ENCODE assay signal across 9 mouse cellular contexts in genomic region chr7:66309240-66309949, GRCm38 (mm10). TPM values are rescaled to one million over a fixed set of nuclear protein-coding genes. Genes with fewer than 3 reads are reported as not detected.
DNase-seq lines count a peak whose midpoint lies in the region; ATAC-seq lines count a peak whose summit lies in the region.
"Had no signal": no experiment of that assay in that cellular context is flagged by ENCODE, and none has a peak within 500 bp of the region (broad histone marks: within the 10 kb centered on the region; RNA-seq: fewer than 3 reads in every experiment).

No protein-coding gene starts in this region.

- no peak overlapping the region for H3K4me3 ChIP-seq in kidney, embryonic 15.5 days (replicated peaks)
- no peak overlapping the region for H3K4me3 ChIP-seq in embryonic facial prominence, embryonic 15.5 days (replicated peaks)
- no peak overlapping the region for H3K4me3 ChIP-seq in forebrain, embryonic 12.5 days (replicated peaks)
- no peak overlapping the region for H3K4me3 ChIP-seq in hindbrain, embryonic 13.5 days

- no peak overlapping the region for H3K27ac ChIP-seq in kidney, embryonic 15.5 days
- peak overlapping the region; percentile 1; the same call in 1 of the 2 replicates for H3K27ac ChIP-seq in embryonic facial prominence, embryonic 15.5 days (replicated peaks)
- H3K27ac ChIP-seq in forebrain, embryonic 12.5 days, result no peak overlapping the region
- H3K27ac ChIP-seq in hindbrain, embryonic 13.5 days, result no peak overlapping the region

- H3K9ac ChIP-seq in kidney, embryonic 15.5 days, result no peak overlapping the region
- no peak overlapping the region for H3K9ac ChIP-seq in embryonic facial prominence, embryonic 15.5 days
- no peak overlapping the region for H3K9ac ChIP-seq in forebrain, embryonic 12.5 days
- H3K9ac ChIP-seq in hindbrain, embryonic 13.5 days, result no peak overlapping the region

- H3K4me2 ChIP-seq in kidney, embryonic 15.5 days, result no peak overlapping the region
- H3K4me2 ChIP-seq in embryonic facial prominence, embryonic 15.5 days (replicated peaks), result no peak overlapping the region
- H3K4me2 ChIP-seq in forebrain, embryonic 12.5 days, result no peak overlapping the region
- no peak overlapping the region for H3K4me2 ChIP-seq in hindbrain, embryonic 13.5 days

- ATAC-seq in kidney, embryonic 15.5 days (replicated peaks; ENCODE audit: low FRiP score), result no peak
- no peak for ATAC-seq in embryonic facial prominence, embryonic 15.5 days (ENCODE audit: insufficient number of reproducible peaks, low FRiP score, low TSS enrichment, low read depth)
- ATAC-seq in megakaryocyte progenitor cell, adult 5-6 weeks (replicated peaks; ENCODE audit: poor library complexity), result peak; percentile 38
- no peak for ATAC-seq in forebrain, embryonic 12.5 days (ENCODE audit: low FRiP score)
- ATAC-seq in hindbrain, embryonic 13.5 days (ENCODE audit: low FRiP score), result no peak

- no peaks in the 10 kb centered on the region for H3K9me3 ChIP-seq in kidney, embryonic 15.5 days (replicated peaks)
- H3K9me3 ChIP-seq in embryonic facial prominence, embryonic 15.5 days (replicated peaks), result no peaks in the 10 kb centered on the region
- no peaks in the 10 kb centered on the region for H3K9me3 ChIP-seq in forebrain, embryonic 12.5 days
- no peaks in the 10 kb centered on the region for H3K9me3 ChIP-seq in hindbrain, embryonic 13.5 days

- H3K27me3 ChIP-seq in kidney, embryonic 15.5 days, result no peaks in the 10 kb centered on the region
- no peaks in the 10 kb centered on the region for H3K27me3 ChIP-seq in embryonic facial prominence, embryonic 15.5 days
- no peaks in the 10 kb centered on the region for H3K27me3 ChIP-seq in forebrain, embryonic 12.5 days
- H3K27me3 ChIP-seq in hindbrain, embryonic 13.5 days, result no peaks in the 10 kb centered on the region

- H3K36me3 ChIP-seq in kidney, embryonic 15.5 days, result peaks cover 14% of the 10 kb centered on the region; the same call in 1 of the 2 replicates
- peaks cover 15% of the 10 kb centered on the region for H3K36me3 ChIP-seq in embryonic facial prominence, embryonic 15.5 days
- H3K36me3 ChIP-seq in forebrain, embryonic 12.5 days (replicated peaks), result no peaks in the 10 kb centered on the region
- no peaks in the 10 kb centered on the region for H3K36me3 ChIP-seq in hindbrain, embryonic 13.5 days

- 0 out of 2 replicates have a peak, but pooled peaks cover 2% of the 10 kb centered on the region for H3K4me1 ChIP-seq in kidney, embryonic 15.5 days
- peaks cover 34% of the 10 kb centered on the region for H3K4me1 ChIP-seq in embryonic facial prominence, embryonic 15.5 days
- no peaks in the 10 kb centered on the region for H3K4me1 ChIP-seq in forebrain, embryonic 12.5 days
- peaks cover 8% of the 10 kb centered on the region; the same call in 1 of the 2 replicates for H3K4me1 ChIP-seq in hindbrain, embryonic 13.5 days (replicated peaks)

- 66% methylated on average over 5 of the region's 5 CpGs for WGBS in kidney, embryonic 15.5 days
- WGBS in embryonic facial prominence, embryonic 15.5 days, result 70% methylated on average over 5 of the region's 5 CpGs
- WGBS in forebrain, embryonic 12.5 days, result 78% methylated on average over 5 of the region's 5 CpGs
- 74% methylated on average over 5 of the region's 5 CpGs for WGBS in hindbrain, embryonic 13.5 days

- DNase-seq in kidney, adult 9 months, result peak; percentile 37
- DNase-seq in kidney, postnatal 36 days, result peak; percentile 39 to 61
- DNase-seq in spleen, postnatal 36 days (ENCODE audit: low spot score in 2 of 2), result no peak

RNA-seq across cellular contexts. Expression of gene Gm10974, which starts 56.3 kb away (rescaled TPM):
- not detected in 2 replicates for polyA plus RNA-seq in kidney, embryonic 15.5 days (2015; fragmentation: Nextera tagmentation; extraction: Ambion mirVana)
- not detected in 2 replicates for polyA plus RNA-seq in embryonic facial prominence, embryonic 15.5 days (2015; fragmentation: Nextera tagmentation; extraction: Ambion mirVana)
- not detected in 2 replicates for total RNA-seq in megakaryocyte progenitor cell, adult 5-6 weeks (2015)
- not detected in 2 replicates for total RNA-seq in megakaryocyte progenitor cell, adult 5-6 weeks (2017)
- polyA plus RNA-seq in forebrain, embryonic 12.5 days (2016; fragmentation: Nextera tagmentation; extraction: Ambion mirVana), result not detected in 2 replicates
- not detected in 2 replicates for polyA plus RNA-seq in hindbrain, embryonic 13.5 days (2015; fragmentation: Nextera tagmentation; extraction: Ambion mirVana)
- polyA plus RNA-seq: thymus, adult 2 months had no signal

Comparison
In these comparisons a context has a peak if more than half of its experiments do, and no peak if none do; other contexts are left out.
1. DNase-seq: peak in kidney, adult 9 months (single experiment) and kidney, postnatal 36 days (2 of 2); none in spleen, postnatal 36 days (0 of 2).